Mouse (Mus musculus): ENCODE measurements at regions not wholly inside any gene's neighbourhood (a gene's known extent, or its start where the extent isn't known, plus 50 kb on each side); places are given as distances from the start of the nearest gene placed in this dataset.
A peak's percentile ranks its signal among the peaks of the same experiment; 100 is the strongest.
"Not testable (repeated sequence)": the region's sequence is repeated elsewhere in the genome, so short reads cannot be mapped to it uniquely, and the experiment has no call there.

- DNase-seq (ENCODE audit: low spot score), result no peak
These were observed 825.1 kb downstream of the Diaph3 start for GRCm38 (mm10) chr14:86315974-86316373.

GRCm38 (mm10) chr14:86308949-86309543 is 832.0 kb downstream of the Diaph3 start:
- no peak for DNase-seq (ENCODE audit: low spot score)

DNA sequence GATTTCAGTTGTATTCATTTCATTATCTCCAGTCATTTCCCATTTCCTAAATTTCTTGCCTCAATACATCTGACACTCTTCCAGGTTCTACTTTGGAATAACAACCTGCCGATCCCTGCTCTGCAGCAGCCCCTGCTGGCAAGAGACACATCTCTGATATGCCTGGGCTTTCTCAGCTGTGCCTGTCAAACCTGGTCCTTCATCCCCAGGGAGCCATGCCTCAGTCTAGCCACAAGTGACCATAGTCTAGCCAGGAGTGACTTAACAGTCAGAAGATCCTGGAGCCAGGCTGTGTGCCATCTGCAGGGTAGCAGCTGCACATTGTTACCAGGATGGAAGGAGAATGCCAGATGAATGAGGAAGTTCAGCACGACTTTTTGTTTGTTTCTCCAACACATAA is 833.2 kb downstream of the Diaph3 start:
- peak; percentile 48 for DNase-seq (ENCODE audit: low spot score)

GRCm38 (mm10) chr14:86301666-86302065 is 839.4 kb downstream of the Diaph3 start:
- no peak for DNase-seq (ENCODE audit: low spot score)

GRCm38 (mm10) chr14:86300811-86301210 is 840.2 kb downstream of the Diaph3 start:
- DNase-seq (ENCODE audit: low spot score), result no peak

DNA sequence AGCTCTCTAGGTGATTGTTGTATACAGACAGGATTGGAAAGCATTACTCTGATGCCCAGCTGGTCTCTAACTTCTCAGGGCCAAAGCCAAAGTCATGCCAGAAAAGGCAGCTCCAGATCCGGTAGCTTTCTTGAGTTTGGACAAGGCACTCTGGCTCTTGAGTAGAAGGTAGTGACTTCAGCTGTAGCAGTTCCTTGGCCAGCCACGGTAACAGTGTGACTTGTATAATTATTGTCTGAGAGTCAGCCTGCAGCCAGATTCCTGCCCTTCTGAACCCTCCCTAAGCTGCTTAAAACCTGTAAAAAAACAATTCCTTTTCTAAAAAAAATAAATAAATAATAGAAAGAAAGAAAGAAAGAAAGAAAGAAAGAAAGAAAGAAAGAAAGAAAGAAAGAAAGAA is 843.0 kb downstream of the Diaph3 start:
- DNase-seq (ENCODE audit: low spot score), result no peak

GRCm38 (mm10) chr14:86294606-86295005 is 846.4 kb downstream of the Diaph3 start:
- DNase-seq (ENCODE audit: low spot score), result not testable (repeated sequence)

GRCm38 (mm10) chr14:86293804-86294203 is 847.2 kb downstream of the Diaph3 start:
- no peak for DNase-seq (ENCODE audit: low spot score)

DNA sequence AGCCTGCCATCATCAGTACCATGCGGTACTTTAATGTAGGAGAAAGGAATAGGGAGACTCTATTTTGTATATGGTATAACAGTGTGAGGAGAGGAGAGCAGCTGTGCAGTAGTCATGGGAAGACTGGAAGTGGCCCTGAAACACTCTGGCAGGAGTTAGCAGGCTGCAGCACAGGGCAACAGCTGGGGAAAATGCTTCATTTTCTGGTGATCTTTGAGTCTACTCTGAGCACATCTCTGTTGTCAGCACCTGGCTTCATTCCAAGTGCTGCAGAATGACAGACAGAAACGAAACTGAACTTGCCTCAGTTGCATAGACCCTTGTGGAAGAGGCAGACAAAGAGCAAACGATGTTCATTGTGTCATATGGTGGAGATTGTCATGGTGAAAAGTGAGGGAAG is 847.7 kb downstream of the Diaph3 start:
- no peak for DNase-seq (ENCODE audit: low spot score)

GRCm38 (mm10) chr14:86290556-86290955 is 850.5 kb downstream of the Diaph3 start:
- no peak for DNase-seq (ENCODE audit: low spot score)

DNA sequence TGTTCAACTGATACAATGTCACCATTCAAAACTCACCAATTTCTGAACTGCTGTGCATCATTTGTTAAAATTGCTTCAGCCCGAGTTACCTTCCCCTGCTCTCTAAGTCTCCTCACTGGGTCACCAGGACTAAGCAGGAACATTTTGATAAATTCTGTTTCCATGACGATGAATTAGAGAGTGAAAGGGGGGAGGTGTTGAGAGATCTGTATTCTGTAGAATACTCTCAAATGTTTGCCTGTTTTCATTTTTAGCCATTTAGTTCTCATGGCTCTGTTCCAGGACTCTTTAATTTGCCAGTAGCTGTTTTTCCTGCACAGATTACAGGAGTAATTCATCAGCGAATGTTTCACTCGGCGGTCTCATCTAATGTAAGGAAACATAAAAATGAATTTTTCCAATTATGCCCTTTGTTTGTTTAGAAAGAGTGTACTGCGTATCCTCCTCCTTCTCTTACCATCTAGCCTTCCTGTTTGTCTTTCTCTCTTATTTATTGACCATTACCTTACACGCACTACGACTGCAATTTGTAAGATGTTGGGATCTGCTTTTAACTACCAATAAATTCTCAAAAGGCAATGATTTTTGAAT is 879.3 kb downstream of the Diaph3 start:
- no peak for DNase-seq (ENCODE audit: low spot score)

GRCm38 (mm10) chr14:86254196-86254595 is 886.8 kb downstream of the Diaph3 start:
- peak; percentile 12 for DNase-seq (ENCODE audit: low spot score)

DNA sequence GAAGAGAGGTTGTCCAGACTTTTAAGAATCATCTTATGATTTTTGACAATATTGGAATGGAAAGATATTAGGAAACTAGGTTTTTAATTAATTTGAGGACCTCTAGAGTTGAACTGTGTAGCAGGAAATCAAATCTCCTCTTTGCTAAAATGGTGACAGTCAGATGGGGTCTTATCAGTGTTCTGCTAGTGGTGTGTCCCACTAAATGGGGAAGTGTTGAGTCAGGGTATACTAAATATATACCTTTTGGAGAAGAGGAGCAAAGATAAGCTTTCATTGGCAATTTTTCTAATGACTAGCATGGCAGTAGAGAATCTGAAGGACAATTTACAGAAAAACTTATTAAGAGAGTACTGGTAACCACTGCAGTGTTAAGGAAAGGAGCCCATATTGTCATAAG is 889.4 kb downstream of the Diaph3 start:
- DNase-seq (ENCODE audit: low spot score), result no peak

- DNase-seq (ENCODE audit: low spot score), result no peak
These were observed 893.3 kb downstream of the Diaph3 start for GRCm38 (mm10) chr14:86247686-86248085.

- DNase-seq (ENCODE audit: low spot score), result no peak
These were observed 894.3 kb downstream of the Diaph3 start for GRCm38 (mm10) chr14:86246770-86247169.

DNA sequence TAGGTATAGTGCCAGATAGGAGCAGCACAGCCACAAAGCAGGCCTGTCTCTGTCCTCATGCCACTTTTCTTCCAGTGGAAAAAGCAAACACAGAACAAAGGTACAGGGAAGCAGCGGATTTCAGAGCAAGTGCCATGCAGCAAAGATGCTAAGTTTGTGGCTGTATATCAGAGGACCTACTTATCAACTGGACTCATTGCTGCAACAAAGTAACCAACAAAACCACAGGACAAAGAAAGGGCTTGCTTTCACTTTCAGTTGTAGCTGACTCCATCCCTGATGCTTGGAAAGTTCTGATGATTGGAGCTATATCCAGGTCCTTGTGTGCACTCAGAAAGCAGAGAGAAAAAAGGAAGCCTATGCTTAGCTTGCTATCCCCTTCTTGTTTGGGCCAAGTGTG is 897.4 kb downstream of the Diaph3 start:
- DNase-seq (ENCODE audit: low spot score), result no peak

GRCm38 (mm10) chr14:86242836-86243235 is 898.2 kb downstream of the Diaph3 start:
- no peak for DNase-seq (ENCODE audit: low spot score)

- DNase-seq (ENCODE audit: low spot score), result no peak
These were observed 901.9 kb downstream of the Diaph3 start for GRCm38 (mm10) chr14:86239090-86239489.

DNA sequence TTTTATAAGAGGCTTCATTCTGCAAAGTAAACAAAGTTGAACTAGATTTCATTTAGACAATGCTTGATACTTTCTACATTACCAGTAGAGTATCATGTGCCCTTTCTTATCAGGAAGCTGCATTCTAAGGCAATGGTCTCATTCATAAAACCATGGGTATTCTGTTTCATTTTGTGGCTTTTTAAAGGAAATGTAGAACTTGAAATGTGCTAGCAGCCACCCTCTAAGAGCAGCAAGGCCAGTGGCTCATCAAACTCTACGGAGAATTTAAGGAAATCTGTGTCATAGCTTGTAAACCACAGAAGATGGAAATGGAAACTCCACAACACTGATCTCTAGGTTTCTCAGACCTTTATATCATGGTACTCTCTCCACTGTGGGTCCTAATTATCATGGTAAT is 907.7 kb downstream of the Diaph3 start:
- DNase-seq (ENCODE audit: low spot score), result no peak

DNA sequence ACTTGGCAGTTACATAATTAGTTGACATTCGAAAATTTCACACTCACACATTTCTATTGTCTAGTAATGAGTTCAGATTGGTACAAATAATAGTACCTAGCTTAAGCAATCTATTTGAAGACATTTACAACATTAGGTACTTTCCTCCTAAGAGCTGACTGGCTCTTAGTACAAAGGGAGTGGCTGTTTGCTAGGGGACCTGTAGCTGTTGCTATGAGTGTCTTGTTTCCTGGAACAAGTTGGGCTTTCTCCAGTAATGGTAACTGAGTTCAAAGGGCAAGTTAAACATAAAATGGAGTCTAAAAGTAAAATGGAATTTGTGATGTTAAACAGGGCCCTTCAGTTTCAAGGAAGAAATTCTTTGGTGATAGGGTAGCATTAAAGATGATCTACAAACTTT is 910.4 kb downstream of the Diaph3 start:
- no peak for DNase-seq (ENCODE audit: low spot score)

DNA sequence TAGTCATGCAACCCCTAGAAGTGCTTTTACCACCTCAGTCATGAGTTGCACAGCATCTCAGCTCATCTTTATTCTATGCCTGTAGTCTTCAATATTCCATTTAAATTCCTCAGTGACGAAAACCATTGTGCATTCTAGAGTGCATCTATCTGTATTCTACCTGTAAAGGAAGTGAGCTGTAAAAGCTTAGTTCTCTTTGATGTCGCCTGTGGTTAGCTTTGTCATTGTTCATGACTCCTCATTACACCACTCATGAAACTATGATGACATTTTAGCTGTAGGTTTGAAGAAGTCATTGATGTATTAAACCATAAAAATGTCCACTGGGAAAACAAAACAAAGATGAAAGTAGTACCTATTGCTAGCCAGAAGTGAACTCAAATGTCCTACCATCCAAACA is 911.3 kb downstream of the Diaph3 start:
- DNase-seq (ENCODE audit: low spot score), result no peak

DNA sequence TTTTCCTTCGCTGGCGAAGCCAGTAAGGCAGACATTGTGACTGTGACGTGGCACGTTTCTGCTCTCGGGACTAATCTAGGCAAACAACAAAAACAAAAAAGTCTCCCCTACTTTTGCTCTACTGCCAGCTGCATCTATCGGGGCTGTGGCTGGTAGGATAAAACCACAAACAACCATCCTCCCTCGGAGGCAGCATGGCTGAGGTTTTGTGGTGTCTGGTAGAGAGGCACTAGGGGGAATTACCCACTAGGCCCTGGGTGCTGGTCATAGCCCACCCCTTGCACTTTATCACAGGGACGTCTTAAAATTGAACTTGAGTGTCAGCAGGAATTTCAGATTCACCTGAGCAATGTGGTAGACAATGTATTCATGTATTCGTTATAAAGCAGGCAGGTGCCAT is 925.3 kb downstream of the Diaph3 start:
- no peak for DNase-seq (ENCODE audit: low spot score)

GRCm38 (mm10) chr14:86211654-86212053 is 929.4 kb downstream of the Diaph3 start:
- DNase-seq (ENCODE audit: low spot score), result no peak

GRCm38 (mm10) chr14:86204582-86204981 is 936.5 kb downstream of the Diaph3 start:
- peak; percentile 8 for DNase-seq (ENCODE audit: low spot score)
